Mouse (Mus musculus): ENCODE data around the gene Spata13. TPM values are rescaled to one million over a fixed set of nuclear protein-coding genes. Genes with fewer than 3 reads are reported as not detected.

Gene Spata13
- total and polyA plus RNA-seq, 3 experiments: 0.39 to 1.5 TPM; not detected in 1

GRCm38 (mm10) chr14:60660591-60660990 lies 26.8 kb downstream of the Spata13 start:
- DNase-seq (ENCODE audit: low read depth, low spot score): no peak
- Histone ChIP-seq H3K27me3 (ENCODE audit: control insufficient read depth in 1 of 2, insufficient read depth in 2 of 2, low read length in 2 of 2) (no peaks in the 10 kb centered on the region), H3K9ac (ENCODE audit: control insufficient read depth, low read depth, low read length, poor library complexity, severe bottlenecking) (no peak overlapping the region), H3K79me2 (ENCODE audit: control insufficient read depth, insufficient read depth, low read length, poor library complexity) (no peaks in the 10 kb centered on the region), H3K36me3 (ENCODE audit: control insufficient read depth in 1 of 2, insufficient read depth in 2 of 2, low read length in 2 of 2) (no peaks in the 10 kb centered on the region), H3K4me3 (ENCODE audit: control insufficient read depth in 1 of 2, insufficient read depth in 1 of 2, low read depth in 2 of 2, low read length in 2 of 2) (no peak overlapping the region), H3K27ac (ENCODE audit: control insufficient read depth, low read depth, low read length) (no peak overlapping the region), H3K4me1 (ENCODE audit: control insufficient read depth in 1 of 2, insufficient read depth in 2 of 2, low read length in 2 of 2) (no peaks in the 10 kb centered on the region), H3K9me3 (replicated peaks; ENCODE audit: insufficient read depth, low read length) (no peaks in the 10 kb centered on the region)
- TF ChIP-seq CTCF (IDR thresholded peaks at IDR 0.05 in 2 of 3, conservative IDR thresholded peaks at IDR 0.05 in 1 of 3; ENCODE audit: control insufficient read depth in 1 of 3, insufficient read depth in 1 of 3, low read depth in 2 of 3, low read length in 3 of 3, poor library complexity in 1 of 3, severe bottlenecking in 1 of 3): no peak
- TF ChIP-seq ELF1 (IDR thresholded peaks at IDR 0.05; ENCODE audit: low read depth, low read length): no peak
- no peak for TF ChIP-seq KAT2A (conservative IDR thresholded peaks at IDR 0.05; ENCODE audit: low read depth, low read length)

- Histone ChIP-seq H3K27me3 (ENCODE audit: control insufficient read depth in 1 of 2, insufficient read depth in 2 of 2, low read length in 2 of 2) (no peaks in the 10 kb centered on the region), H3K9ac (ENCODE audit: control insufficient read depth, low read depth, low read length, poor library complexity, severe bottlenecking) (no peak overlapping the region), H3K79me2 (ENCODE audit: control insufficient read depth, insufficient read depth, low read length, poor library complexity) (no peaks in the 10 kb centered on the region), H3K4me1 (ENCODE audit: control insufficient read depth in 1 of 2, insufficient read depth in 2 of 2, low read length in 2 of 2) (no peaks in the 10 kb centered on the region), H3K9me3 (replicated peaks; ENCODE audit: insufficient read depth, low read length) (no peaks in the 10 kb centered on the region), H3K36me3 (ENCODE audit: control insufficient read depth in 1 of 2, insufficient read depth in 2 of 2, low read length in 2 of 2) (no peaks in the 10 kb centered on the region), H3K4me3 (ENCODE audit: control insufficient read depth in 1 of 2, insufficient read depth in 1 of 2, low read depth in 2 of 2, low read length in 2 of 2) (no peak overlapping the region), H3K27ac (ENCODE audit: control insufficient read depth, low read depth, low read length) (no peak overlapping the region)
- no peak for DNase-seq (ENCODE audit: low read depth, low spot score)
- no peak for TF ChIP-seq SMC3 (IDR thresholded peaks at IDR 0.05; ENCODE audit: low read depth, low read length)
- TF ChIP-seq POLR2AphosphoS2 (IDR thresholded peaks at IDR 0.05; ENCODE audit: low read length): no peak
- no peak for TF ChIP-seq TBP (IDR thresholded peaks at IDR 0.05; ENCODE audit: low read depth, low read length)
- TF ChIP-seq MXI1 (IDR thresholded peaks at IDR 0.05; ENCODE audit: low read depth, low read length): no peak
- no peak for TF ChIP-seq ELF1 (IDR thresholded peaks at IDR 0.05; ENCODE audit: low read depth, low read length)
- no peak for TF ChIP-seq SIN3A (IDR thresholded peaks at IDR 0.05; ENCODE audit: low read length)
- no peak for TF ChIP-seq POLR2A (IDR thresholded peaks at IDR 0.05; ENCODE audit: control insufficient read depth in 1 of 2, insufficient read depth in 1 of 2, low read depth in 1 of 2, low read length in 2 of 2, poor library complexity in 1 of 2)
- TF ChIP-seq USF1 (IDR thresholded peaks at IDR 0.05; ENCODE audit: low read depth, low read length): no peak
- TF ChIP-seq RCOR1 (IDR thresholded peaks at IDR 0.05; ENCODE audit: low read depth, low read length): no peak
- no peak for TF ChIP-seq NRF1 (IDR thresholded peaks at IDR 0.05; ENCODE audit: insufficient read depth, low read depth, low read length, poor library complexity, severe bottlenecking)
- TF ChIP-seq USF2 (IDR thresholded peaks at IDR 0.05; ENCODE audit: borderline replicate concordance in 1 of 2, insufficient read depth in 1 of 2, low read depth in 1 of 2, low read length in 2 of 2): no peak
- TF ChIP-seq MAFK (IDR thresholded peaks at IDR 0.05; ENCODE audit: borderline replicate concordance, low read depth, low read length): no peak
- no peak for TF ChIP-seq CHD2 (IDR thresholded peaks at IDR 0.05; ENCODE audit: low read length)
- TF ChIP-seq TAL1 (IDR thresholded peaks at IDR 0.05; ENCODE audit: low read length): no peak
- no peak for TF ChIP-seq HCFC1 (IDR thresholded peaks at IDR 0.05; ENCODE audit: low read depth, low read length)
Observed at GRCm38 (mm10) chr14:60661281-60661680, 27.5 kb downstream of the Spata13 start.

Measured in MEL (cell line).